Mouse (Mus musculus) forebrain, postnatal 0 days (tissue): Measurements from ENCODE around the gene Ltbp1. TPM values are rescaled to one million over a fixed set of nuclear protein-coding genes. Genes with fewer than 3 reads are reported as not detected.

Experiments used
- ATAC-seq: fragments of 200-750 bp; cut with Nextera tagmentation; 2 replicates; pipeline ENCODE4 v1.8.0; 2017; ENCODE audit warnings: mild to moderate bottlenecking, moderate library complexity
- DNase-seq: peaks from one replicate; pipeline ENCODE4 v3.0.0-alpha.2; 2015
- H3K27ac ChIP-seq: fragments of 300-500 bp; sonication (generic); 2 replicates; pipeline ENCODE4 v1.5.1; 2014; ENCODE audit warnings: low read depth, mild to moderate bottlenecking, antibody characterized with exemption, low read length, moderate library complexity, mixed read lengths
- H3K27me3 ChIP-seq: fragments of 300-500 bp; sonication (generic); 2 replicates; pipeline ENCODE4 v1.6.1; 2014; ENCODE audit warnings: mild to moderate bottlenecking, low read length, mixed read lengths; ENCODE audit not compliant: insufficient read depth
- H3K36me3 ChIP-seq: fragments of 300-500 bp; sonication (generic); 2 replicates; pipeline ENCODE4 v1.6.1; 2014; ENCODE audit warnings: mild to moderate bottlenecking, moderate library complexity; ENCODE audit not compliant: insufficient read depth
- H3K4me1 ChIP-seq: fragments of 300-500 bp; sonication (generic); 2 replicates; pipeline ENCODE4 v1.6.1; 2014; ENCODE audit warnings: antibody characterized with exemption; ENCODE audit not compliant: insufficient read depth
- H3K4me2 ChIP-seq: fragments of 300-500 bp; sonication (generic); 2 replicates; pipeline ENCODE4 v1.6.1; 2014; ENCODE audit warnings: low read depth, mild to moderate bottlenecking, moderate library complexity
- H3K4me3 ChIP-seq: fragments of 300-500 bp; sonication (generic); 2 replicates; pipeline ENCODE4 v1.5.1; 2014; ENCODE audit warnings: low read depth, low read length, mixed read lengths
- H3K9ac ChIP-seq: fragments of 300-500 bp; sonication (generic); 2 replicates; pipeline ENCODE4 v1.6.1; 2014; ENCODE audit warnings: mild to moderate bottlenecking
- H3K9me3 ChIP-seq: fragments of 300-500 bp; sonication (generic); 2 replicates; pipeline ENCODE4 v1.6.1; 2016; ENCODE audit warnings: low read length
- CTCF ChIP-seq: sonication (generic); IDR thresholded peaks from 2 replicates; pipeline ENCODE4 v1.5.1; 2016; ENCODE audit warnings: antibody characterized with exemption, control low read depth, low read depth
- WGBS: fragments of 180-500 bp; shearing (Covaris S2); extraction: QIAGEN DNeasy Blood & Tissue Kit; methylation state at CpG from one replicate; pipeline ENCODE4 v1.1.7; 2014; 5-methylcytosine and 5-hydroxymethylcytosine counted together
- polyA plus RNA-seq: library from polyadenylated mRNA; unstranded; fragments of >200 nt; fragmentation: Nextera tagmentation; extraction: Ambion mirVana; gene quantifications from 2 replicates; pipeline ENCODE4 v1.2.1, GENCODE M21; 2015
- total RNA-seq: library from RNA; depleted of rRNA; stranded (reverse); fragments of >200 nt; gene quantifications from 2 replicates; pipeline ENCODE4 v1.2.3, GENCODE M21; 2014

Ltbp1 gene
- total and polyA plus RNA-seq, 2 experiments from 2014 or later = 1.5 to 5.2 TPM

DNA sequence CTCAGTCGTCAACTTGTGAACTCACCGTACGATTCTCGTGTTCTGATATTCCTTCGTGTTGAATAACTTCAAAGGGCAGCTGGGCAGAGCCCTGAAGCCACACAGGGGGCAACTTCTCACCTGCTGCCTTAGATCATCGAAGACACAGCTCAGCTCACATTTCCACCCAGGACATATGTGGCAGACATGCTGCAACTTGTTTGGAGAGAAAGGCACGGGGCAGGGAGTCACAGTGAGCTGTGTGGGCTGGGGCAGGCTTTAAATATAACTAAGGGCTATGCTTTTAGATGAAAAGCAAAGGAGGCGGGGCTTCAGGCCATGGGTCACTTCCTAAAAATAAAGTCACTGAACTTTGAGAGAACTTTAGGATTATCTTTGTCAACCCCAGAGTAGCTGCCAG is 51.3 kb downstream of the Ltbp1 start:
- no peak for DNase-seq
- H3K4me2 ChIP-seq = no peak overlapping the region
- no peaks in the 10 kb centered on the region for H3K9me3 ChIP-seq
- TF ChIP-seq CTCF = no peak
- 55% methylated on average over 8 of the region's 8 CpGs for WGBS
- no peaks in the 10 kb centered on the region for H3K36me3 ChIP-seq
- H3K27me3 ChIP-seq = no peaks in the 10 kb centered on the region
- ATAC-seq = no peak
- no peaks in the 10 kb centered on the region for H3K4me1 ChIP-seq
- H3K9ac ChIP-seq = no peak overlapping the region
- no peak overlapping the region for H3K4me3 ChIP-seq
- no peak overlapping the region for H3K27ac ChIP-seq

DNA sequence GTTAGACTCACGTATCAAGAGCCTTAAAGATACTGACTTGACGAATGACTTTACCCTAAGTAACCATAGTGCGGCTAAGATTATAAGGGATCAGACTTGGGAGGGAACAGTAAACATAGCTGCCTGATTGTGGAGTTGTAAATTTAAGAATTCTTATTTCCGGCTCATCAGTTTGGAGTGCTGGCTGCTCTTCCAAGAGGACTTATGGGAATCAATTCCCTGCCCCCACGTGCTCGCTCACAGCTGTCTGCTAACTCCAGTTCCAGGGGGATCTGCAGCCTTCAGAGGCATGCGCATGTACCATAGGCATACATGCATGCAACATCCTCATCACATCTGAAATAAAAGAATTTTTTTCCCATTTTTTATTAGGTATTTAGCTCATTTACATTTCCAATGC is 61.0 kb downstream of the Ltbp1 start:
- H3K4me3 ChIP-seq = no peak overlapping the region
- DNase-seq (no peak), ATAC-seq (0 out of 2 replicates have a peak, but pooled peaks have one; percentile 42)
- H3K9ac ChIP-seq = no peak overlapping the region
- H3K4me2 ChIP-seq = no peak overlapping the region
- no peak overlapping the region for H3K27ac ChIP-seq
- no peaks in the 10 kb centered on the region for H3K9me3 ChIP-seq
- no peak for TF ChIP-seq CTCF
- no peaks in the 10 kb centered on the region for H3K4me1 ChIP-seq
- H3K36me3 ChIP-seq = no peaks in the 10 kb centered on the region
- no peaks in the 10 kb centered on the region for H3K27me3 ChIP-seq
- WGBS = 91% methylated on average over 7 of the region's 7 CpGs

DNA sequence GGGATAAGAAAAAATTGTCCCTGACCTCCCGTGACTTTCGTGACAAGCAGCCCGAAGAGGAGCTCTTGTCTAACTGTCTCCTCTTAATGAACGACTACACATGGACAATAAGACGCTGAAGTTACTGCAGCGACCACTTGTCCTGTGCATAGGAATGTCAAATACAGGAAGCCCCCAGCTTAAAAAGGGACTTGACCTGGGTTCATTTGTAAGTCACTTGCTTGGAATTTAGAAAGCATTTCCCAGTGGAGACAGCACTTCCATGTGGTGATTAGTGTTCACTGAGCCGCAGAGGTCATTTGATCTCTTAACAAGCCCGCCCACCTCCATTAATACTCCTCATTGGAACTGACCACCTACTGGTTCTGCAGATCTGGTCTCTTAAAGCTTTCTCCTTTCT is 61.9 kb downstream of the Ltbp1 start:
- no peak for TF ChIP-seq CTCF
- WGBS = 16% methylated on average over 8 of the region's 8 CpGs
- H3K4me1 ChIP-seq = no peaks in the 10 kb centered on the region
- H3K4me3 ChIP-seq = no peak overlapping the region
- ATAC-seq = no peak
- no peak for DNase-seq
- H3K4me2 ChIP-seq = no peak overlapping the region
- no peaks in the 10 kb centered on the region for H3K36me3 ChIP-seq
- no peaks in the 10 kb centered on the region for H3K27me3 ChIP-seq
- no peak overlapping the region for H3K27ac ChIP-seq
- no peaks in the 10 kb centered on the region for H3K9me3 ChIP-seq
- no peak overlapping the region for H3K9ac ChIP-seq

DNA sequence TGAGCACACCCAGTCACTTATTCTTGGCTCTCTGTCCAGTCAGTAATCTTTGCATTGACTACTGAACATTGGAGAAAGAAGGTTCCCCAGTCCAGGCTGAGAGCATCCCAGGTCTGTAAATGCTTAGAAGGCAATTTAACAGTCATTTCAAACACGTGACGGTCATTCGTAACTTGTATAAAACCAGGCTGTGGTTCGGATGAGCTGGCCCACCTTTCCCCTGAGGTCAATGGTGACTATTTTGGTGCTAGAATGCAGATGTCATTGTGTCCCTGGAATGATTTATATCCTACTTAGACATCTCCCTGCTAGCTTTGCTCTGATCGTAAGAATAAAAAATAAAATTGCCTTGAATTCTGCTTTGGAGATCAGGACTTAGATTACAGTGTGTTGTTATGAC is 63.9 kb downstream of the Ltbp1 start:
- Histone ChIP-seq H3K9me3 (no peaks in the 10 kb centered on the region), H3K36me3 (no peaks in the 10 kb centered on the region), H3K4me1 (no peaks in the 10 kb centered on the region), H3K27ac (no peak overlapping the region), H3K4me3 (no peak overlapping the region), H3K27me3 (no peaks in the 10 kb centered on the region), H3K9ac (no peak overlapping the region), H3K4me2 (no peak overlapping the region)
- TF ChIP-seq CTCF = no peak
- ATAC-seq (no peak), DNase-seq (no peak)
- 92% methylated on average over 5 of the region's 5 CpGs for WGBS

DNA sequence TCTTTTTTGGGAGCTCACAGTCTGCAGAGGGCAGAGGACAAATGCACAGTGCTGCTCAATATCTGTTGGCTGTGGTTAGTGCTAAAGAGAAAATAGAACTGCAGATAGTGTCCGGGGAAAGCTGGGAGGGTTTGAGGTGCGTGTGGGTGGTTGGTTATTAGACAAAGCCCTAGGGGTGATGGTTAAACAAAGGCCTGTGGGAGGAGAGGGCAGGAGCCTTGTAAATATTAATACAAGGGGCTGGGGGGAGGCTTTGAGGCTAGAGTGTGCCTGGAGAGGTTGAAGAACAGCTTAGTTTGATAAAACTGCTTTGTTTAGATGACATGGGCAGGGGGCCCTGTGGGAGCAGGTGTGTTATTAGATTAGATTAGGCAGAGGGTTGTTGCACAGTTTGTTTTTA is 65.8 kb downstream of the Ltbp1 start:
- no peaks in the 10 kb centered on the region for H3K36me3 ChIP-seq
- no peaks in the 10 kb centered on the region for H3K4me1 ChIP-seq
- H3K4me2 ChIP-seq = no peak overlapping the region
- ATAC-seq = no peak
- WGBS = 6% methylated on average over 2 of the region's 2 CpGs
- H3K9ac ChIP-seq = no peak overlapping the region
- DNase-seq = no peak
- no peaks in the 10 kb centered on the region for H3K27me3 ChIP-seq
- no peak overlapping the region for H3K27ac ChIP-seq
- no peak for TF ChIP-seq CTCF
- no peaks in the 10 kb centered on the region for H3K9me3 ChIP-seq
- no peak overlapping the region for H3K4me3 ChIP-seq

DNA sequence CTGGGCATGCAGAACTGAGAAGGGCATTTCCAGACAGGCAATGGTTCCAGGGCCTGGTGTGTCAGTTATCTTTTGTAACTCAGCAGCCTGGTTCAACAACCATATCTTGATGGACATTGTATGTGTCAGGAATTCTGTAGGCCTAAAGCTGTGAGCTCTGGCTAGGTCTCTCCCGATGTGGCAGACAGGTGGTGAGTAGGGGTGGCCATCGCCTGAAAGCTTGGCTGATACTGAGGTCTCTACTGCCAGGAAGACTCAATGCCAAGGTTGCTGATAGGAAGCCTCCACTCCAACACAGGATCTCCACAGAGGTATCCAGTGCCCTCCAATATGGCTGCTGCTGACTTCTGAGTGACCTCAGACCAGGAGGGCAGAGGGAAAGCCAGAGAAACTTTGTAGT is 66.4 kb downstream of the Ltbp1 start:
- ATAC-seq = no peak
- no peaks in the 10 kb centered on the region for H3K27me3 ChIP-seq
- H3K9me3 ChIP-seq = no peaks in the 10 kb centered on the region
- H3K36me3 ChIP-seq = no peaks in the 10 kb centered on the region
- WGBS = 85% methylated on average over 2 of the region's 2 CpGs
- DNase-seq = no peak
- H3K9ac ChIP-seq = no peak overlapping the region
- no peak overlapping the region for H3K4me3 ChIP-seq
- no peak overlapping the region for H3K27ac ChIP-seq
- no peak for TF ChIP-seq CTCF
- H3K4me1 ChIP-seq = no peaks in the 10 kb centered on the region
- no peak overlapping the region for H3K4me2 ChIP-seq

DNA sequence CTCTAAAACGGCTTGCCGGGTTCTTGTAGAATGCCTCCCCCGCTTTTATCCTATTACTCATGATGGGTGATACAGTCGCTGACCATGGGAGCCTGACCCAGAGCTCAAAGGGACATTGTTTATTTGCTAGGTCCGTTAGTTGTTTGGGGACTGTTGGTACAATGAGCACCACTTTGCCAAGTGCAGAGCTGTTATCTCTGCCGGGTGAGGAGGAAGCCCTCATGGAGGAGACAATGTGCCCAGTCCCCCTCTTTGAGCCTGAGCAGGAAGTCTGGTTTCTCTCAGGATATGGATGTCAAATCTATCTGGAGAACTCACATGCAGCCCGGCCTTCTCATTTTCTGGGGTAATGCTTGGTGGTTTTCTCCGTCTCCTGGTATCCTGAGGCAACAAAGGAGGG is 68.5 kb downstream of the Ltbp1 start:
- ATAC-seq (no peak), DNase-seq (no peak)
- TF ChIP-seq CTCF = no peak
- H3K4me3 ChIP-seq = no peak overlapping the region
- no peak overlapping the region for H3K9ac ChIP-seq
- H3K4me2 ChIP-seq = no peak overlapping the region
- H3K9me3 ChIP-seq = no peaks in the 10 kb centered on the region
- H3K27me3 ChIP-seq = no peaks in the 10 kb centered on the region
- H3K27ac ChIP-seq = no peak overlapping the region
- H3K4me1 ChIP-seq = no peaks in the 10 kb centered on the region
- WGBS = 50% methylated on average over 8 of the region's 8 CpGs
- no peaks in the 10 kb centered on the region for H3K36me3 ChIP-seq
